28 mouse cellular contexts compared by ENCODE assay signal in the genomic region with DNA sequence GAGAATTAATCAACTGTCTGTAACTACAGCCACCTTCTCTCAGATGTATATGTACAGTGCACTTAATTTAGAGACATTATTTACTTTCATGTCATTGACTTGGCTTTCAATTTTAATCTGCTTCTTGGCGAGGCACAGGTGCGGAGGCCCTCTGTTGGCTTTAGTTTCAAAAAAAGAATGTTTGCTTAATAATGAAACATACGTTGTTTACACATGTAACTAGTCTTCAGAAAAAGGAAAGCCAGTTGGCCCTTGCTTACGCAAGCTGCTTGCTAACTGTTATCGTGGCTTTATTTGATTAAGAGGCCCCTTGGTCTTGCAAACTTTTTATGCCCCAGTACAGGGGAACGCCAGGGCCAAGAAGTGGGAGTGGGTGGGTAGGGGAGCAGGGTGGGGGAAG.
DNase-seq lines count a peak whose midpoint lies in the region; ATAC-seq and TF ChIP-seq lines count a peak whose summit lies in the region.
"Had no signal": no experiment of that assay in that cellular context is flagged by ENCODE, and none has a peak within 500 bp of the region (broad histone marks: within the 10 kb centered on the region; RNA-seq: fewer than 3 reads in every experiment).

No protein-coding gene starts in this region.

- WGBS in forebrain, embryonic 14.5 days, result 82% methylated on average over 6 of the region's 6 CpGs
- 87% methylated on average over 6 of the region's 6 CpGs for WGBS in forebrain, embryonic 11.5 days
- WGBS in lung, embryonic 14.5 days, result 39% methylated on average over 6 of the region's 6 CpGs
- 54% methylated on average over 6 of the region's 6 CpGs for WGBS in lung, adult 2 months
- WGBS in stomach, embryonic 16.5 days, result 39% methylated on average over 6 of the region's 6 CpGs

- no peaks in the 10 kb centered on the region for H3K36me3 ChIP-seq in forebrain, embryonic 14.5 days (ENCODE audit: control insufficient read depth, insufficient read depth, low read length)
- no peaks in the 10 kb centered on the region for H3K36me3 ChIP-seq in forebrain, embryonic 11.5 days (ENCODE audit: control insufficient read depth, insufficient read depth, low read length)
- no peaks in the 10 kb centered on the region for H3K36me3 ChIP-seq in lung, embryonic 14.5 days (ENCODE audit: insufficient read depth)
- H3K36me3 ChIP-seq in stomach, embryonic 16.5 days (ENCODE audit: control insufficient read depth, insufficient read depth, low read length), result no peaks in the 10 kb centered on the region
- H3K36me3 ChIP-seq: embryonic facial prominence, embryonic 15.5 days; heart, embryonic 13.5 days; hindbrain, embryonic 15.5 days; limb, embryonic 10.5 days; limb, embryonic 15.5 days; liver, embryonic 13.5 days; midbrain, embryonic 10.5 days; midbrain, embryonic 15.5 days; neural tube, embryonic 15.5 days had no signal

- no peak overlapping the region for H3K4me3 ChIP-seq in forebrain, embryonic 14.5 days (ENCODE audit: low read depth, low read length)
- H3K4me3 ChIP-seq in forebrain, embryonic 11.5 days (ENCODE audit: low read depth, low read length), result no peak overlapping the region
- no peak overlapping the region for H3K4me3 ChIP-seq in lung, embryonic 14.5 days (ENCODE audit: low read depth, low read length)
- H3K4me3 ChIP-seq in lung, adult 2 months (replicated peaks; ENCODE audit: extremely low read depth, low read depth, low read length), result no peak overlapping the region
- no peak overlapping the region for H3K4me3 ChIP-seq in stomach, embryonic 16.5 days (replicated peaks; ENCODE audit: low read length)
- H3K4me3 ChIP-seq: embryonic facial prominence, embryonic 15.5 days; gastrocnemius, adult 2 months; heart, embryonic 13.5 days; hindbrain, embryonic 15.5 days; limb, embryonic 10.5 days; limb, embryonic 15.5 days; liver, embryonic 13.5 days; midbrain, embryonic 10.5 days; midbrain, embryonic 15.5 days; neural tube, embryonic 15.5 days had no signal

- H3K9me3 ChIP-seq in forebrain, embryonic 14.5 days (replicated peaks; ENCODE audit: control insufficient read depth, low read length), result no peaks in the 10 kb centered on the region
- no peaks in the 10 kb centered on the region for H3K9me3 ChIP-seq in forebrain, embryonic 11.5 days (ENCODE audit: control insufficient read depth, low read length)
- H3K9me3 ChIP-seq in lung, embryonic 14.5 days (ENCODE audit: low read depth, low read length), result no peaks in the 10 kb centered on the region
- H3K9me3 ChIP-seq in stomach, embryonic 16.5 days (replicated peaks; ENCODE audit: control insufficient read depth, low read length), result no peaks in the 10 kb centered on the region
- H3K9me3 ChIP-seq: embryonic facial prominence, embryonic 15.5 days; heart, embryonic 13.5 days; hindbrain, embryonic 15.5 days; limb, embryonic 10.5 days; limb, embryonic 15.5 days; liver, embryonic 13.5 days; midbrain, embryonic 10.5 days; midbrain, embryonic 15.5 days; neural tube, embryonic 15.5 days had no signal

- TF ChIP-seq CTCF in lung, embryonic 14.5 days (IDR thresholded peaks at IDR 0.05; ENCODE audit: low read depth), result no peak
- no peak for TF ChIP-seq CTCF in lung, adult 2 months (IDR thresholded peaks at IDR 0.05; ENCODE audit: insufficient read depth, low read length)
- no peak for TF ChIP-seq CTCF in brain, embryonic 14.5 days (IDR thresholded peaks at IDR 0.05; ENCODE audit: borderline replicate concordance, extremely low read depth, insufficient read depth, insufficient read length)

- H3K27me3 ChIP-seq in forebrain, embryonic 14.5 days (replicated peaks; ENCODE audit: control insufficient read depth, insufficient read depth, low read length), result no peaks in the 10 kb centered on the region
- H3K27me3 ChIP-seq in forebrain, embryonic 11.5 days (ENCODE audit: control insufficient read depth, insufficient read depth, low read length), result no peaks in the 10 kb centered on the region
- no peaks in the 10 kb centered on the region for H3K27me3 ChIP-seq in lung, embryonic 14.5 days (ENCODE audit: insufficient read depth, low read length)
- H3K27me3 ChIP-seq in stomach, embryonic 16.5 days (ENCODE audit: control insufficient read depth, insufficient read depth, low read length), result no peaks in the 10 kb centered on the region
- H3K27me3 ChIP-seq: embryonic facial prominence, embryonic 15.5 days; heart, embryonic 13.5 days; hindbrain, embryonic 15.5 days; limb, embryonic 15.5 days; liver, embryonic 13.5 days; midbrain, embryonic 15.5 days; neural tube, embryonic 15.5 days had no signal

- H3K27ac ChIP-seq in forebrain, embryonic 14.5 days (ENCODE audit: low read depth, low read length), result no peak overlapping the region
- no peak overlapping the region for H3K27ac ChIP-seq in forebrain, embryonic 11.5 days (ENCODE audit: low read depth, low read length)
- H3K27ac ChIP-seq in lung, embryonic 14.5 days (ENCODE audit: low read depth), result no peak overlapping the region
- H3K27ac ChIP-seq in stomach, embryonic 16.5 days (ENCODE audit: low read length), result no peak overlapping the region
- H3K27ac ChIP-seq: embryonic facial prominence, embryonic 15.5 days; gastrocnemius, adult 2 months; heart, embryonic 13.5 days; hindbrain, embryonic 15.5 days; limb, embryonic 10.5 days; limb, embryonic 15.5 days; liver, embryonic 13.5 days; midbrain, embryonic 10.5 days; midbrain, embryonic 15.5 days; neural tube, embryonic 15.5 days had no signal

- H3K9ac ChIP-seq in forebrain, embryonic 14.5 days (ENCODE audit: low read length), result no peak overlapping the region
- H3K9ac ChIP-seq in forebrain, embryonic 11.5 days (ENCODE audit: low read length), result no peak overlapping the region
- no peak overlapping the region for H3K9ac ChIP-seq in lung, embryonic 14.5 days
- no peak overlapping the region for H3K9ac ChIP-seq in stomach, embryonic 16.5 days (ENCODE audit: low read length)
- H3K9ac ChIP-seq: embryonic facial prominence, embryonic 15.5 days; heart, embryonic 13.5 days; hindbrain, embryonic 15.5 days; limb, embryonic 15.5 days; liver, embryonic 13.5 days; midbrain, embryonic 15.5 days; neural tube, embryonic 15.5 days had no signal

- H3K4me1 ChIP-seq in forebrain, embryonic 14.5 days (ENCODE audit: control insufficient read depth, insufficient read depth, low read length), result peaks cover 4% of the 10 kb centered on the region; the same call in 1 of the 2 replicates
- H3K4me1 ChIP-seq in forebrain, embryonic 11.5 days (replicated peaks; ENCODE audit: control insufficient read depth, insufficient read depth, low read length), result no peaks in the 10 kb centered on the region
- no peaks in the 10 kb centered on the region for H3K4me1 ChIP-seq in lung, embryonic 14.5 days (ENCODE audit: insufficient read depth)
- H3K4me1 ChIP-seq in lung, adult 2 months (ENCODE audit: control insufficient read depth, insufficient read depth, low read length), result no peaks in the 10 kb centered on the region
- H3K4me1 ChIP-seq in stomach, embryonic 16.5 days (ENCODE audit: control insufficient read depth, insufficient read depth, low read length), result no peaks in the 10 kb centered on the region
- H3K4me1 ChIP-seq: embryonic facial prominence, embryonic 15.5 days; heart, embryonic 13.5 days; hindbrain, embryonic 15.5 days; limb, embryonic 10.5 days; limb, embryonic 15.5 days; liver, embryonic 13.5 days; midbrain, embryonic 10.5 days; midbrain, embryonic 15.5 days; neural tube, embryonic 15.5 days had no signal

- peak; percentile 39 for DNase-seq in forebrain, embryonic 14.5 days (ENCODE audit: low spot score)
- DNase-seq in forebrain, embryonic 11.5 days (ENCODE audit: low spot score), result no peak
- peak; percentile 29 for DNase-seq in lung, embryonic 14.5 days
- no peak for DNase-seq in lung, adult 2 months
- peak; percentile 52 for DNase-seq in brain, embryonic 14.5 days (ENCODE audit: low read depth)
- no peak for DNase-seq in right cerebral cortex, postnatal 36 days (ENCODE audit: low spot score in 2 of 2)
- DNase-seq: adrenal gland, postnatal 14 days; cerebellum, adult 11-12 months; cerebellum, adult 9-11 months; gastrocnemius, adult 2 months; gastrocnemius, postnatal 36 days; heart, postnatal 10 days; kidney, adult 9 months; kidney, postnatal 10 days; layer of hippocampus, postnatal 36 days; liver, embryonic 13.5 days; retina, postnatal 1 day; right cerebral cortex, postnatal 14 days had no signal

- no peak overlapping the region for H3K4me2 ChIP-seq in forebrain, embryonic 14.5 days (ENCODE audit: low read length)
- no peak overlapping the region for H3K4me2 ChIP-seq in forebrain, embryonic 11.5 days (ENCODE audit: low read depth, low read length, severe bottlenecking)
- H3K4me2 ChIP-seq in lung, embryonic 14.5 days, result no peak overlapping the region
- H3K4me2 ChIP-seq in stomach, embryonic 16.5 days (ENCODE audit: low read depth, low read length), result no peak overlapping the region
- H3K4me2 ChIP-seq: embryonic facial prominence, embryonic 15.5 days; heart, embryonic 13.5 days; hindbrain, embryonic 15.5 days; limb, embryonic 15.5 days; liver, embryonic 13.5 days; midbrain, embryonic 15.5 days; neural tube, embryonic 15.5 days had no signal

- ATAC-seq in forebrain, embryonic 14.5 days, result peak; percentile 41; the same call in 1 of the 2 replicates
- no peak for ATAC-seq in forebrain, embryonic 11.5 days (replicated peaks; ENCODE audit: low FRiP score)
- peak; percentile 73 for ATAC-seq in lung, embryonic 14.5 days (ENCODE audit: insufficient read depth)
- ATAC-seq in stomach, embryonic 16.5 days (ENCODE audit: insufficient read depth, low FRiP score), result peak; percentile 88
- ATAC-seq: CD4-positive, CD25-positive, alpha-beta regulatory T cell, adult 4 months; midbrain, embryonic 15.5 days had no signal

- no peak for TF ChIP-seq POLR2A in lung, adult 2 months (IDR thresholded peaks at IDR 0.05; ENCODE audit: borderline replicate concordance, extremely low read depth, low read depth, low read length)
- no peak for TF ChIP-seq POLR2A in brain, embryonic 14.5 days (IDR thresholded peaks at IDR 0.05; ENCODE audit: borderline replicate concordance, extremely low read depth, insufficient read depth, insufficient read length, poor library complexity, severe bottlenecking)

Comparison
In these comparisons a context has a peak if more than half of its experiments do, and no peak if none do; other contexts are left out.
1. DNase-seq: peak in forebrain, embryonic 14.5 days (single experiment), lung, embryonic 14.5 days (single experiment) and brain, embryonic 14.5 days (single experiment); none in forebrain, embryonic 11.5 days (single experiment), lung, adult 2 months (single experiment) and right cerebral cortex, postnatal 36 days (0 of 2).